ENCODE assay signal across 23 mouse cellular contexts in the genomic region with DNA sequence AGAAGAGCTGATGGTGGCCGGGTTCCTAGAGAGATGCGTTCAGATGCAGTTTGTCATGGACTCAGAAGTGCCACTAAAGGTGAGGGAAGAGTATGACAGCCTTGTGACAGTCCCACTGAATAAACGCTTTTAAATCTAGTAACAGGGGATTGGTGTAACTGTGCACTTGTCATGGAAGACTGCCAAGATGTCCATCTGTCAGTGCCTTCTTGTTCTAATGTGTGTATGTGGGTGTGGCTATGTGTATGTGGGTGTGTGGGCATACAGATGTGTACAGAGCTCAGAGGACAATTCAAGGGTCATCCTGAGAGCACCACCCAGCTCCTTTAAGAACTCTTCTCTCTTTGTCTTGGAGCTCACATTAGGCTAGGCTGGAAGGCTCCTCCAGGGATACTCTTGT. TPM values are rescaled to one million over a fixed set of nuclear protein-coding genes. Genes with fewer than 3 reads are reported as not detected.
DNase-seq lines count a peak whose midpoint lies in the region; ATAC-seq lines count a peak whose summit lies in the region.
"Had no signal": no experiment of that assay in that cellular context is flagged by ENCODE, and none has a peak within 500 bp of the region (broad histone marks: within the 10 kb centered on the region; RNA-seq: fewer than 3 reads in every experiment).

No protein-coding gene starts in this region.

- H3K4me2 ChIP-seq in hindbrain, embryonic 16.5 days (ENCODE audit: low read length), result no peak overlapping the region
- H3K4me2 ChIP-seq in hindbrain, embryonic 11.5 days (replicated peaks; ENCODE audit: low read depth, low read length), result no peak overlapping the region
- H3K4me2 ChIP-seq: limb, embryonic 15.5 days; midbrain, embryonic 12.5 days had no signal

- 71% methylated on average over 3 of the region's 3 CpGs for WGBS in hindbrain, embryonic 16.5 days
- 84% methylated on average over 3 of the region's 3 CpGs for WGBS in hindbrain, embryonic 11.5 days

- no peaks in the 10 kb centered on the region for H3K27me3 ChIP-seq in hindbrain, embryonic 16.5 days (replicated peaks; ENCODE audit: control insufficient read depth, insufficient read depth, low read length)
- H3K27me3 ChIP-seq in hindbrain, embryonic 11.5 days (ENCODE audit: control insufficient read depth, insufficient read depth, low read length), result no peaks in the 10 kb centered on the region
- H3K27me3 ChIP-seq: limb, embryonic 15.5 days had no signal

- no peak overlapping the region for H3K9ac ChIP-seq in hindbrain, embryonic 16.5 days (ENCODE audit: low read depth, low read length)
- H3K9ac ChIP-seq in hindbrain, embryonic 11.5 days (ENCODE audit: low read depth, low read length), result no peak overlapping the region
- H3K9ac ChIP-seq: limb, embryonic 15.5 days; midbrain, embryonic 12.5 days had no signal

- no peaks in the 10 kb centered on the region; the same call in 1 of the 2 replicates for H3K4me1 ChIP-seq in hindbrain, embryonic 16.5 days (ENCODE audit: control insufficient read depth, insufficient read depth, low read depth, low read length)
- no peaks in the 10 kb centered on the region; the same call in 1 of the 2 replicates for H3K4me1 ChIP-seq in hindbrain, embryonic 11.5 days (replicated peaks; ENCODE audit: control insufficient read depth, insufficient read depth, low read length)

- no peaks in the 10 kb centered on the region for H3K9me3 ChIP-seq in hindbrain, embryonic 16.5 days (ENCODE audit: control insufficient read depth, low read length)
- H3K9me3 ChIP-seq in hindbrain, embryonic 11.5 days (ENCODE audit: control insufficient read depth, low read length), result no peaks in the 10 kb centered on the region
- H3K9me3 ChIP-seq: limb, embryonic 15.5 days; midbrain, embryonic 12.5 days had no signal

- peak; percentile 13 for DNase-seq in cerebellum, adult 9-11 months
- no peak for DNase-seq in cerebellum, adult 9-10 months
- no peak for DNase-seq in hindbrain, embryonic 11.5 days (ENCODE audit: low spot score)
- peak; percentile 25 for DNase-seq in testis, postnatal 10 days (ENCODE audit: low spot score)
- no peak for DNase-seq in testis, postnatal 14 days (ENCODE audit: low spot score)
- DNase-seq in urinary bladder, postnatal 25 days (ENCODE audit: low spot score), result no peak
- no peak for DNase-seq in retina, postnatal 1 day
- DNase-seq: cerebellum, adult 8-10 months; heart, adult 18-20 months; heart, postnatal 36 days; kidney, adult 8-10 months; kidney, postnatal 14 days; lung, adult 2 months; lung, postnatal 4 days; right cerebral cortex, postnatal 4 days; thymus, postnatal 25 days had no signal

- no peaks in the 10 kb centered on the region for H3K36me3 ChIP-seq in hindbrain, embryonic 16.5 days (ENCODE audit: control insufficient read depth, insufficient read depth, low read length)
- no peaks in the 10 kb centered on the region for H3K36me3 ChIP-seq in hindbrain, embryonic 11.5 days (ENCODE audit: control insufficient read depth, insufficient read depth, low read length)
- H3K36me3 ChIP-seq: limb, embryonic 15.5 days; midbrain, embryonic 12.5 days had no signal

- ATAC-seq in hindbrain, embryonic 16.5 days, result 0 out of 2 replicates have a peak, but pooled peaks have one; percentile 22
- ATAC-seq in hindbrain, embryonic 11.5 days (ENCODE audit: low FRiP score), result no peak

- no peak overlapping the region for H3K4me3 ChIP-seq in hindbrain, embryonic 16.5 days (ENCODE audit: low read length)
- H3K4me3 ChIP-seq in hindbrain, embryonic 11.5 days (ENCODE audit: low read depth, low read length), result no peak overlapping the region
- H3K4me3 ChIP-seq: layer of hippocampus, adult 2 months; limb, embryonic 15.5 days; midbrain, embryonic 12.5 days; myocyte had no signal

- H3K27ac ChIP-seq in hindbrain, embryonic 16.5 days (ENCODE audit: low read depth, low read length), result no peak overlapping the region
- H3K27ac ChIP-seq in hindbrain, embryonic 11.5 days (ENCODE audit: low read depth, low read length), result no peak overlapping the region
- H3K27ac ChIP-seq: layer of hippocampus, adult 2 months; limb, embryonic 15.5 days; midbrain, embryonic 12.5 days had no signal

RNA-seq across cellular contexts. Expression of gene Sult6b2, which starts 11.2 kb away (rescaled TPM):
- polyA plus RNA-seq in hindbrain, embryonic 16.5 days (2015; fragmentation: Nextera tagmentation; extraction: Ambion mirVana), result 0.10 and 0.19 TPM in 2 replicates
- 0.08 TPM in 1 of 2 replicates, not detected in the other for polyA plus RNA-seq in hindbrain, embryonic 11.5 days (2014; fragmentation: Nextera tagmentation; extraction: Ambion mirVana)
- polyA plus RNA-seq: CD4-positive, CD25-positive, alpha-beta regulatory T cell, adult 4 months; embryonic facial prominence, embryonic 11.5 days; lung, adult 2 months; midbrain, embryonic 12.5 days; myocyte had no signal

RNA-seq across cellular contexts. Expression of gene Cmas, which starts 59.0 kb away (rescaled TPM):
- 182 and 193 TPM in 2 replicates for polyA plus RNA-seq in hindbrain, embryonic 16.5 days (2015; fragmentation: Nextera tagmentation; extraction: Ambion mirVana)
- polyA plus RNA-seq in hindbrain, embryonic 11.5 days (2014; fragmentation: Nextera tagmentation; extraction: Ambion mirVana), result 137 and 139 TPM in 2 replicates

Comparison
In these comparisons a context has a peak if more than half of its experiments do, and no peak if none do; other contexts are left out.
1. DNase-seq: peak in cerebellum, adult 9-11 months (single experiment) and testis, postnatal 10 days (single experiment); none in cerebellum, adult 9-10 months (single experiment), hindbrain, embryonic 11.5 days (single experiment), testis, postnatal 14 days (single experiment), urinary bladder, postnatal 25 days (single experiment) and retina, postnatal 1 day (single experiment).